Mouse (Mus musculus) forebrain, embryonic 10.5 days (tissue): Measurements from ENCODE around the gene Klhl40. TPM values are rescaled to one million over a fixed set of nuclear protein-coding genes. Genes with fewer than 3 reads are reported as not detected.

Source experiments
- DNase-seq: peaks from one replicate; pipeline ENCODE4 v3.0.0-alpha.2; 2017; ENCODE audit warnings: low spot score; ENCODE audit errors: extremely low spot score
- H3K27ac ChIP-seq: fragments of 300-500 bp; sonication (generic); 2 replicates; pipeline ENCODE4 v1.5.1; 2016; ENCODE audit warnings: mild to moderate bottlenecking
- H3K27me3 ChIP-seq: fragments of 300-500 bp; sonication (generic); 2 replicates; pipeline ENCODE4 v1.6.1; 2016; ENCODE audit warnings: mild to moderate bottlenecking; ENCODE audit not compliant: poor library complexity, severe bottlenecking
- H3K36me3 ChIP-seq: fragments of 300-500 bp; sonication (generic); replicated peaks from 2 replicates; pipeline ENCODE4 v1.6.1; 2016; ENCODE audit warnings: mild to moderate bottlenecking, moderate library complexity
- H3K4me1 ChIP-seq: fragments of 300-500 bp; sonication (generic); 2 replicates; pipeline ENCODE4 v1.6.1; 2016
- H3K4me3 ChIP-seq: fragments of 300-500 bp; sonication (generic); 2 replicates; pipeline ENCODE4 v1.5.1; 2016; ENCODE audit warnings: mild to moderate bottlenecking, moderate library complexity
- H3K9me3 ChIP-seq: fragments of 300-500 bp; sonication (generic); 2 replicates; pipeline ENCODE4 v1.6.1; 2016; ENCODE audit warnings: mild to moderate bottlenecking, moderate library complexity
- WGBS: fragments of 180-500 bp; shearing (Covaris S2); methylation state at CpG from one replicate; pipeline ENCODE4 v1.1.7; 2016; 5-methylcytosine and 5-hydroxymethylcytosine counted together
- polyA plus RNA-seq: library from polyadenylated mRNA; unstranded; fragments of >200 nt; fragmentation: Nextera tagmentation; extraction: Ambion mirVana; gene quantifications from 2 replicates; pipeline ENCODE4 v1.2.1, GENCODE M21; 2016

Gene Klhl40
- polyA plus RNA-seq, 1 experiment from 2014 or later, result 0.12 TPM

GRCm38 (mm10) chr9:121791206-121791605 lies 13.8 kb downstream of the Klhl40 start:
- no peaks in the 10 kb centered on the region for H3K9me3 ChIP-seq
- H3K36me3 ChIP-seq, result no peaks in the 10 kb centered on the region
- peak; percentile 51 for DNase-seq
- no peak overlapping the region for H3K4me3 ChIP-seq
- H3K27ac ChIP-seq, result no peak overlapping the region
- 10% methylated on average over 5 of the region's 5 CpGs for WGBS
- 0 out of 2 replicates have a peak, but pooled peaks cover 6% of the 10 kb centered on the region for H3K27me3 ChIP-seq
- peaks cover 10% of the 10 kb centered on the region; the same call in 1 of the 2 replicates for H3K4me1 ChIP-seq

- Histone ChIP-seq H3K27me3 (0 out of 2 replicates have a peak, but pooled peaks cover 6% of the 10 kb centered on the region), H3K9me3 (no peaks in the 10 kb centered on the region), H3K27ac (no peak within 1 kb of the TSS), H3K4me3 (no peak within 1 kb of the TSS), H3K36me3 (no peaks in the 10 kb centered on the region), H3K4me1 (peaks cover 10% of the 10 kb centered on the region; the same call in 1 of the 2 replicates)
- WGBS, result 44% methylated on average over 22 of the region's 24 CpGs
- DNase-seq, result no peak
These were observed 14.5 kb downstream of the Klhl40 start, which contains the start of gene Hhatl for GRCm38 (mm10) chr9:121791757-121792521. Gene Hhatl, minus strand, starts transcription at chr9:121792507.

- no peak for DNase-seq
- WGBS, result 63% methylated on average over 1 of the region's 1 CpGs
- Histone ChIP-seq H3K27ac (no peak overlapping the region), H3K9me3 (no peaks in the 10 kb centered on the region), H3K4me3 (no peak overlapping the region), H3K27me3 (0 out of 2 replicates have a peak, but pooled peaks cover 6% of the 10 kb centered on the region), H3K36me3 (no peaks in the 10 kb centered on the region), H3K4me1 (peaks cover 25% of the 10 kb centered on the region)
These were observed 17.6 kb downstream of the Klhl40 start for GRCm38 (mm10) chr9:121794972-121795539.

GRCm38 (mm10) chr9:121797722-121798121 lies 20.3 kb downstream of the Klhl40 start:
- no peaks in the 10 kb centered on the region for H3K9me3 ChIP-seq
- H3K36me3 ChIP-seq, result no peaks in the 10 kb centered on the region
- peaks cover 32% of the 10 kb centered on the region for H3K4me1 ChIP-seq
- H3K4me3 ChIP-seq, result no peak overlapping the region
- 0 out of 2 replicates have a peak, but pooled peaks cover 4% of the 10 kb centered on the region for H3K27me3 ChIP-seq
- no peak overlapping the region for H3K27ac ChIP-seq
- 13% methylated on average over 12 of the region's 12 CpGs for WGBS
- no peak for DNase-seq

GRCm38 (mm10) chr9:121798887-121799520 lies 21.6 kb downstream of the Klhl40 start:
- no peak for DNase-seq
- H3K27ac ChIP-seq, result 0 out of 2 replicates have a peak overlapping the region, but pooled peaks have one; percentile 11
- no peak overlapping the region for H3K4me3 ChIP-seq

GRCm38 (mm10) chr9:121802747-121803146 lies 25.3 kb downstream of the Klhl40 start:
- Histone ChIP-seq H3K4me3 (no peak overlapping the region), H3K4me1 (peaks cover 45% of the 10 kb centered on the region), H3K9me3 (no peaks in the 10 kb centered on the region), H3K36me3 (no peaks in the 10 kb centered on the region), H3K27me3 (0 out of 2 replicates have a peak, but pooled peaks cover 4% of the 10 kb centered on the region), H3K27ac (0 out of 2 replicates have a peak overlapping the region, but pooled peaks have one; percentile 7)
- WGBS, result 82% methylated on average over 7 of the region's 7 CpGs
- no peak for DNase-seq

More at GRCm38 (mm10) chr9:121798887-121799520, 21.6 kb downstream of the Klhl40 start:
- H3K4me1 ChIP-seq, result peaks cover 36% of the 10 kb centered on the region
- no peaks in the 10 kb centered on the region for H3K9me3 ChIP-seq
- WGBS, result 39% methylated on average over 6 of the region's 6 CpGs
- H3K27me3 ChIP-seq, result 0 out of 2 replicates have a peak, but pooled peaks cover 4% of the 10 kb centered on the region
- H3K36me3 ChIP-seq, result no peaks in the 10 kb centered on the region

GRCm38 (mm10) chr9:121807546-121807945 lies 30.1 kb downstream of the Klhl40 start:
- no peaks in the 10 kb centered on the region for H3K27me3 ChIP-seq
- no peak overlapping the region for H3K4me3 ChIP-seq
- 63% methylated on average over 1 of the region's 1 CpGs for WGBS
- peaks cover 49% of the 10 kb centered on the region for H3K4me1 ChIP-seq
- H3K36me3 ChIP-seq, result no peaks in the 10 kb centered on the region
- H3K27ac ChIP-seq, result 0 out of 2 replicates have a peak overlapping the region, but pooled peaks have one; percentile 63
- no peak for DNase-seq
- H3K9me3 ChIP-seq, result no peaks in the 10 kb centered on the region

- WGBS, result 77% methylated on average over 7 of the region's 7 CpGs
- H3K9me3 ChIP-seq, result no peaks in the 10 kb centered on the region
- no peak overlapping the region for H3K4me3 ChIP-seq
- no peaks in the 10 kb centered on the region for H3K27me3 ChIP-seq
- peaks cover 45% of the 10 kb centered on the region for H3K4me1 ChIP-seq
- no peaks in the 10 kb centered on the region for H3K36me3 ChIP-seq
- 0 out of 2 replicates have a peak overlapping the region, but pooled peaks have one; percentile 63 for H3K27ac ChIP-seq
- no peak for DNase-seq
These were observed 30.5 kb downstream of the Klhl40 start for GRCm38 (mm10) chr9:121807947-121808346.

- Histone ChIP-seq H3K4me1 (peaks cover 43% of the 10 kb centered on the region), H3K27ac (peak overlapping the region; percentile 63), H3K4me3 (no peak overlapping the region), H3K36me3 (no peaks in the 10 kb centered on the region), H3K9me3 (no peaks in the 10 kb centered on the region), H3K27me3 (no peaks in the 10 kb centered on the region)
- 42% methylated on average over 3 of the region's 3 CpGs for WGBS
- no peak for DNase-seq
These were observed 31.1 kb downstream of the Klhl40 start for GRCm38 (mm10) chr9:121808511-121808910.

GRCm38 (mm10) chr9:121810081-121810821 lies 32.8 kb downstream of the Klhl40 start:
- H3K4me3 ChIP-seq, result no peak overlapping the region
- no peaks in the 10 kb centered on the region for H3K36me3 ChIP-seq
- H3K27me3 ChIP-seq, result no peaks in the 10 kb centered on the region
- WGBS, result 21% methylated on average over 15 of the region's 15 CpGs
- H3K9me3 ChIP-seq, result no peaks in the 10 kb centered on the region
- DNase-seq, result no peak
- peaks cover 43% of the 10 kb centered on the region for H3K4me1 ChIP-seq
- peak overlapping the region; percentile 75 for H3K27ac ChIP-seq

- Histone ChIP-seq H3K4me3 (no peak overlapping the region), H3K36me3 (no peaks in the 10 kb centered on the region), H3K4me1 (peaks cover 8% of the 10 kb centered on the region), H3K9me3 (no peaks in the 10 kb centered on the region), H3K27ac (no peak overlapping the region), H3K27me3 (no peaks in the 10 kb centered on the region)
- DNase-seq, result no peak
- 77% methylated on average over 6 of the region's 6 CpGs for WGBS
These were observed 37.8 kb downstream of the Klhl40 start for GRCm38 (mm10) chr9:121815183-121815582.
